Mouse (Mus musculus): ENCODE results near the gene Pacsin2.

DNA sequence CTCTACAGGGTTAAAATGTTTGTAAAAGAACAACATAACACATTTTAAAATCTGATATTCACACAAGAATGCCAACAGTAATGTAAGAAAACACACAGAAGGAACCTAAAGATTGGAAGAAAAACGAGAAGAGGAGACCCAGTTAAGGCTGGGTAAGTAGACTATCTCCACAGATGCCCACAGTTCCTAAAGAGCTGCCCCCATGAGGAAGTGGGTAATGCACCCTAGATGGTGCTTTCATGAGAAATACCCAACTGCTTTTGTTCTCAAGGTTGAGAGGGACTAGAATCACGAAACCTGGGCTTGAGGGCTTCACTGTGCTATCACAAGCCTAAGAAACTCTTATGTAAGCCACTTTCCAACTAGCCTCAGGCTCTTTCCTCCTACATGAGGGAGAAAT lies 44.8 kb downstream of the Pacsin2 start:
- TF ChIP-seq CTCF (conservative IDR thresholded peaks at IDR 0.05; ENCODE audit: low read length) (no peak), POU5F1 (IDR thresholded peaks at IDR 0.05; ENCODE audit: borderline replicate concordance, low read length) (no peak)

Data from E14TG2a.4 (cell line).